Mouse (Mus musculus): ENCODE measurements around the gene Mreg. TPM values are rescaled to one million over a fixed set of nuclear protein-coding genes. Genes with fewer than 3 reads are reported as not detected.

Gene Mreg
- polyA plus RNA-seq, 1 experiment from 2014 or later: 6.2 TPM

DNA sequence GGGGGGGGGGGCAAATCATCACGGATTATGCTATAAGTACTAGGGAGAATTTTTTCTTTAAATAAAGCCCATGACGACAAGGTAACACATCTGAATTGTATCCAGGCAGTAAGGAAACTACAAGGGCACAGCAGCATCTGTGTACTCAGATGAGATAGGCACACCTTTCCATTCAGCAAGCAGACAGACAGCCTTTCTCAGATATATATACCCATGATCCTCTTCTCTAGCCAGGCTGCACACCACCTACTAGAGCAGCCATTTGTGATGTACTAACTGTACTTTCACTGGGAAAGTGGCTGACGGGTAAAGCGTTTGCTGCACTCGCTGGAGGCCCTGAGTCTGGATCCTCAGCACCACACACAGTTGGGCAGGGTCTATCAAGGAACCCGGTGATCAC, 28.6 kb downstream of the Mreg start:
- TF ChIP-seq CTCF (IDR thresholded peaks at IDR 0.05; ENCODE audit: low read depth): no peak
- Histone ChIP-seq H3K4me2 (ENCODE audit: low read length) (peak overlapping the region; percentile 46), H3K4me3 (replicated peaks; ENCODE audit: low read depth, low read length) (no peak overlapping the region), H3K9me3 (replicated peaks; ENCODE audit: low read length) (no peaks in the 10 kb centered on the region), H3K27ac (no peak overlapping the region), H3K9ac (ENCODE audit: low read depth, low read length) (no peak overlapping the region), H3K36me3 (ENCODE audit: insufficient read depth, low read length) (no peaks in the 10 kb centered on the region), H3K4me1 (replicated peaks; ENCODE audit: insufficient read depth, low read length) (0 out of 2 replicates have a peak, but pooled peaks cover 4% of the 10 kb centered on the region), H3K27me3 (ENCODE audit: insufficient read depth, low read length) (no peaks in the 10 kb centered on the region)
- ATAC-seq (replicated peaks; ENCODE audit: low FRiP score, low read depth) (peak; percentile 23; the same call in 1 of the 2 replicates), DNase-seq (ENCODE audit: low spot score) (no peak)
- WGBS: 66% methylated on average over 6 of the region's 6 CpGs

DNA sequence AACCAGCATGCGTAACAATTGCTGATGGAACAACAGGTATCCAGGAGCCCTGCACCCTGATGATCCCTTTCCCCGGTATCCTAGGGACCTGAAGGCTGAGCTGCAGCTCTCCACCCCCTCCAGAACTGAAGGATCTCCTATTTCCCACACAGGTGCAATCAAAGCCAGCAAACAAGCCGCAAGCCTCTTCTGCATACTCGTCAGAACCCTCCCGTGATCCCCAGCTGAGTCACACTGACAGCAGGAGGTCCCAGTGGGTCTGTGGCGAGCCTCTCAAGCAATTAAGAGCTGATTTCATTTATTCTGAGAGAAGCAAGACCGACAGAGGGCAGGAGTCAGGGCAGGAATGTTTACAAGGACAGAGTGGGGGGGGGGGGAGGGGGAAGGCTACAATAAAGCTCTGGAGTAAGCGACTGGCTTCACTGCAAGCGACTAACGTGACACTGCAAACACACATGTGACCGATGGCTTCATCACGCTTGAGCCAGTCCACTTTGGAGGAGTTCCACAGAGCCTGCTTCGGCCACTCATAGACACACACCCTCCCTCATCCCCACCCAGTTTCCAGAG, 29.1 kb downstream of the Mreg start:
- peak; percentile 72 for DNase-seq (ENCODE audit: low spot score)
- WGBS: 4% methylated on average over 13 of the region's 13 CpGs

DNA sequence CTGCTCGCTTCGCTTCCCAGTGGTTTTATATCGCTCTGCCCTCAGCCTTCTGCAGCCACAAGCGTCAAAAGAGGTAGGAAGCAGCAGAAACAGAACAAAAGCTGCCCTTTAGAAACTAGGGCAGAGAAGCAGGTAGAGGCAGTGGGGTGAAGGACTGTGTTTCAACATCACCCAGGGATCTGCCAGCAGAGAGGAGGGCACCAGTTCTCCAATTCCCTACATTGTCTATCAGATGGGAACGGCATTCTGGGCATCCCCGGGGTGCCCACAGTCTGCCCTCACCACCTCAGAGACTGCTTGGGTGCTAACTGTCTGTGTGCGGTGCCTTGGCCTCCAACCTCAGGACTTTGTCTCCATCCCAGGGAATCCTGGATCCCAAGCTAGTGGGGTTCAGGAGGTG, 32.2 kb downstream of the Mreg start:
- H3K4me2 ChIP-seq (ENCODE audit: low read length): no peak overlapping the region
- H3K27me3 ChIP-seq (ENCODE audit: insufficient read depth, low read length): no peaks in the 10 kb centered on the region
- H3K9ac ChIP-seq (ENCODE audit: low read depth, low read length): no peak overlapping the region
- no peak for TF ChIP-seq CTCF (IDR thresholded peaks at IDR 0.05; ENCODE audit: low read depth)
- 0 out of 2 replicates have a peak, but pooled peaks cover 4% of the 10 kb centered on the region for H3K4me1 ChIP-seq (replicated peaks; ENCODE audit: insufficient read depth, low read length)
- H3K27ac ChIP-seq: no peak overlapping the region
- ATAC-seq (replicated peaks; ENCODE audit: low FRiP score, low read depth) (no peak), DNase-seq (ENCODE audit: low spot score) (no peak)
- H3K4me3 ChIP-seq (replicated peaks; ENCODE audit: low read depth, low read length): no peak overlapping the region
- no peaks in the 10 kb centered on the region for H3K9me3 ChIP-seq (replicated peaks; ENCODE audit: low read length)
- 87% methylated on average over 7 of the region's 7 CpGs for WGBS
- H3K36me3 ChIP-seq (ENCODE audit: insufficient read depth, low read length): no peaks in the 10 kb centered on the region

More for the DNA sequence above, 29.1 kb downstream of the Mreg start:
- ATAC-seq (replicated peaks; ENCODE audit: low FRiP score, low read depth): peak; percentile 81
- no peak overlapping the region for H3K9ac ChIP-seq (ENCODE audit: low read depth, low read length)
- no peak overlapping the region for H3K27ac ChIP-seq
- no peaks in the 10 kb centered on the region for H3K27me3 ChIP-seq (ENCODE audit: insufficient read depth, low read length)
- H3K4me2 ChIP-seq (ENCODE audit: low read length): peak overlapping the region; percentile 46
- H3K36me3 ChIP-seq (ENCODE audit: insufficient read depth, low read length): no peaks in the 10 kb centered on the region
- no peak overlapping the region for H3K4me3 ChIP-seq (replicated peaks; ENCODE audit: low read depth, low read length)
- H3K4me1 ChIP-seq (replicated peaks; ENCODE audit: insufficient read depth, low read length): 0 out of 2 replicates have a peak, but pooled peaks cover 4% of the 10 kb centered on the region
- no peaks in the 10 kb centered on the region for H3K9me3 ChIP-seq (replicated peaks; ENCODE audit: low read length)
- TF ChIP-seq CTCF (IDR thresholded peaks at IDR 0.05; ENCODE audit: low read depth): peak; percentile 53

DNA sequence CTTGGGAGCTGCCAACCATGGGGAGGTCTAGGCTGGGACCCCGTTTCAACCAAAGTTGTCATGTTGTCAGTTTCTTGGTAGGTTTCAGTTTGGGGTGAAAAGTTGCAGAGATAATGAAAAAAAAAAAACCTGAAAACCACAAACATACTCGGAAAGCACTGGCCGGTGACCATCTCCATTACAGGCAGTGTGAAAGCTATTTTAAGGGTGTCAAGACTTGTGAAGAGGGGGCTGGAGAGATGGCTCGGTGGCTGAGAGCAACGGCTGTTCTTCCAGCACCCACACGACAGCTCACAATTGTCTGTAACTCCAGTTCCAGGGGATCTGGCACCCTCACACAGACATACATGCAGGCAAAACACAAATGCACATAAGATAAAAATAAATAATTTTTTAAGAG, 35.9 kb downstream of the Mreg start:
- no peak overlapping the region for H3K9ac ChIP-seq (ENCODE audit: low read depth, low read length)
- TF ChIP-seq CTCF (IDR thresholded peaks at IDR 0.05; ENCODE audit: low read depth): no peak
- DNase-seq (ENCODE audit: low spot score) (no peak), ATAC-seq (replicated peaks; ENCODE audit: low FRiP score, low read depth) (no peak)
- H3K4me3 ChIP-seq (replicated peaks; ENCODE audit: low read depth, low read length): no peak overlapping the region
- no peaks in the 10 kb centered on the region for H3K4me1 ChIP-seq (replicated peaks; ENCODE audit: insufficient read depth, low read length)
- H3K4me2 ChIP-seq (ENCODE audit: low read length): no peak overlapping the region
- WGBS: 32% methylated on average over 6 of the region's 6 CpGs
- H3K36me3 ChIP-seq (ENCODE audit: insufficient read depth, low read length): no peaks in the 10 kb centered on the region
- H3K9me3 ChIP-seq (replicated peaks; ENCODE audit: low read length): no peaks in the 10 kb centered on the region
- no peak overlapping the region for H3K27ac ChIP-seq
- H3K27me3 ChIP-seq (ENCODE audit: insufficient read depth, low read length): no peaks in the 10 kb centered on the region

DNA sequence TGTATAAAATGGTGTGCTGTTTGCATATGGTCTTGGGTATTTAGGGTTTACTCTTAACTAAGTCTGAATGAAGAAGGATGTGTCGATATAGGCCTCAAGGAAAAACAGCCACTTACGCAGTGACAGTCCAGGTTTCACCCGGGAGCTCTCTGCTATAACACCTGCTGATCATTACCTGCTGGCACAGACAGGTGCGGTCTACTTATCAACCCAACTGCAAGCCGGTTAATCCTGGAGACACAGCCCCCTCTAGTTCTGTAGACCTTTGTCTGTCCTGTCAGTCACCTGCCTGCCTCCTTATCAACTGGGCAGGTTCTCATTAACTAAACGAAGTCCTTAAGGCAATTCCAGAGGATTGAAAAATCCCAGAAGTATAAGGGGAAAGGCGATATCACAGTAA, 37.9 kb downstream of the Mreg start:
- H3K4me3 ChIP-seq (replicated peaks; ENCODE audit: low read depth, low read length): no peak overlapping the region
- no peak for DNase-seq (ENCODE audit: low spot score)
- H3K9ac ChIP-seq (ENCODE audit: low read depth, low read length): no peak overlapping the region
- WGBS: 79% methylated on average over 7 of the region's 7 CpGs
- H3K4me1 ChIP-seq (replicated peaks; ENCODE audit: insufficient read depth, low read length): no peaks in the 10 kb centered on the region
- ATAC-seq (replicated peaks; ENCODE audit: low FRiP score, low read depth): no peak
- no peaks in the 10 kb centered on the region for H3K9me3 ChIP-seq (replicated peaks; ENCODE audit: low read length)
- no peaks in the 10 kb centered on the region for H3K27me3 ChIP-seq (ENCODE audit: insufficient read depth, low read length)
- H3K4me2 ChIP-seq (ENCODE audit: low read length): no peak overlapping the region
- no peak for TF ChIP-seq CTCF (IDR thresholded peaks at IDR 0.05; ENCODE audit: low read depth)
- H3K36me3 ChIP-seq (ENCODE audit: insufficient read depth, low read length): no peaks in the 10 kb centered on the region
- no peak overlapping the region for H3K27ac ChIP-seq

DNA sequence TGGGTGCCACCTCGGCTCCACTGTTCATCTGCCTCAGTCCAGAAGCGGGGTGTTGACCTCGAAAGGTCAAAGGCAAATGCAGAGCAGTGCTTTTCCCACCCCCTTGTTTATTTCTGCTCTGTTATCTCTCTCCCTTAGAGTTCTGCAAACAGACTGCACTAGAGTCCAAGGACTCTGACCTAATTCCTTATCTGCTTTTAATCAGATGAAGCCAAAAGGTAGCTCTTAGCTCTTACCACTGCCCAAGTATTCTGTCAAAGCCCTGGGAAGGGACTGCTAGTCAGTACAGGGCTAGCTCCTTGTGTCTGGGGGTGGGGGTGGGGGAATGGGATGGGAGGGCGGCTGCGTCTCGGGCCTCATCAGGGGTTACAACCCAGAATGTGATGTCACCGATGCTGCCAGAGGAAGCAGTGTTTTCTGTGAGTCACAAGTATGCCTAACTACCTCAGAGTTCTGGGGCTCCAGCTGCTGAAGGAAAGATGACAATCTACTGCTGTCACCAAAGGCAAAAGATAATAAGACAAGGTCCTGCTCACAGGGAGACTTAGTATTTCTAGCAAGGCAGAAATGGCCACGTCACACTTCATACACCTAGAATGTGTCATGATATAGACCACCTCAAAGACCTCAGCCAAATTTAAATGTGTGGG, 38.6 kb downstream of the Mreg start:
- H3K4me3 ChIP-seq (replicated peaks; ENCODE audit: low read depth, low read length): no peak overlapping the region
- H3K4me1 ChIP-seq (replicated peaks; ENCODE audit: insufficient read depth, low read length): no peaks in the 10 kb centered on the region
- no peak overlapping the region for H3K4me2 ChIP-seq (ENCODE audit: low read length)
- ATAC-seq (replicated peaks; ENCODE audit: low FRiP score, low read depth): no peak
- H3K27me3 ChIP-seq (ENCODE audit: insufficient read depth, low read length): no peaks in the 10 kb centered on the region
- no peak overlapping the region for H3K27ac ChIP-seq
- no peak for TF ChIP-seq CTCF (IDR thresholded peaks at IDR 0.05; ENCODE audit: low read depth)
- 57% methylated on average over 8 of the region's 8 CpGs for WGBS
- no peak for DNase-seq (ENCODE audit: low spot score)
- H3K9me3 ChIP-seq (replicated peaks; ENCODE audit: low read length): no peaks in the 10 kb centered on the region
- no peaks in the 10 kb centered on the region for H3K36me3 ChIP-seq (ENCODE audit: insufficient read depth, low read length)
- H3K9ac ChIP-seq (ENCODE audit: low read depth, low read length): no peak overlapping the region
